Mouse (Mus musculus) hindbrain, embryonic 12.5 days (tissue): ENCODE results near the gene A730061H03Rik. TPM values are rescaled to one million over a fixed set of nuclear protein-coding genes. Genes with fewer than 3 reads are reported as not detected.

Experiments used
- polyA plus RNA-seq: library from polyadenylated mRNA; unstranded; fragments of >200 nt; fragmentation: Nextera tagmentation; extraction: Ambion mirVana; gene quantifications from 2 replicates; pipeline ENCODE4 v1.2.1, GENCODE M21; 2016

A730061H03Rik gene
- polyA plus RNA-seq, 1 experiment from 2014 or later = 0.62 TPM

Other genes with a start within 250 kb of the A730061H03Rik start
- gene Dhrs4, start 81.6 kb downstream of the A730061H03Rik start, polyA plus RNA-seq = 42.7 and 44.5 TPM in 2 replicates
- 17.0 and 18.0 TPM in 2 replicates for gene Carmil3, start 69.8 kb downstream of the A730061H03Rik start, polyA plus RNA-seq
- gene Cpne6, start 50.0 kb downstream of the A730061H03Rik start, polyA plus RNA-seq = 0.83 and 1.4 TPM in 2 replicates
- gene Nrl, start 35.4 kb downstream of the A730061H03Rik start, polyA plus RNA-seq = not detected in 2 replicates
- gene Pck2, start 20.1 kb downstream of the A730061H03Rik start, polyA plus RNA-seq = 22.3 and 23.6 TPM in 2 replicates
- gene Dcaf11, start 400 bp downstream of the A730061H03Rik start, polyA plus RNA-seq = 104 and 106 TPM in 2 replicates
- gene Fitm1, start 15.2 kb upstream of the A730061H03Rik start, polyA plus RNA-seq = 1.4 and 4.2 TPM in 2 replicates
- 132 and 133 TPM in 2 replicates for gene Psme1, start 17.7 kb upstream of the A730061H03Rik start, polyA plus RNA-seq
- gene Emc9, start 24.9 kb upstream of the A730061H03Rik start, polyA plus RNA-seq = 8.5 and 9.0 TPM in 2 replicates
- gene Psme2, start 30.7 kb upstream of the A730061H03Rik start, polyA plus RNA-seq = 201 and 234 TPM in 2 replicates
- gene Rnf31, start 31.3 kb upstream of the A730061H03Rik start, polyA plus RNA-seq = 21.2 and 23.7 TPM in 2 replicates
- gene Irf9, start 43.2 kb upstream of the A730061H03Rik start, polyA plus RNA-seq = 9.9 and 10.7 TPM in 2 replicates
- 14.9 and 15.9 TPM in 2 replicates for gene Rec8, start 57.6 kb upstream of the A730061H03Rik start, polyA plus RNA-seq
- gene Ipo4, start 75.6 kb upstream of the A730061H03Rik start, polyA plus RNA-seq = 79.0 and 91.0 TPM in 2 replicates
- 2.4 and 3.2 TPM in 2 replicates for gene Gm49378, start 77.5 kb upstream of the A730061H03Rik start, polyA plus RNA-seq
- gene Tm9sf1, start 83.4 kb upstream of the A730061H03Rik start, polyA plus RNA-seq = 69.4 and 69.8 TPM in 2 replicates
- gene Tssk4, start 89.8 kb upstream of the A730061H03Rik start, polyA plus RNA-seq = 0.50 and 0.52 TPM in 2 replicates
- gene Mdp1, start 100.1 kb upstream of the A730061H03Rik start, polyA plus RNA-seq = 63.7 and 65.4 TPM in 2 replicates
- 57.0 and 58.2 TPM in 2 replicates for gene Gmpr2, start 111.5 kb upstream of the A730061H03Rik start, polyA plus RNA-seq
- 506 and 544 TPM in 2 replicates for gene Nedd8, start 111.7 kb upstream of the A730061H03Rik start, polyA plus RNA-seq
- gene Tinf2, start 121.4 kb upstream of the A730061H03Rik start, polyA plus RNA-seq = 42.8 and 43.1 TPM in 2 replicates
- gene Tgm1, start 153.5 kb upstream of the A730061H03Rik start, polyA plus RNA-seq = 0.48 and 0.90 TPM in 2 replicates
- gene Rabggta, start 161.9 kb upstream of the A730061H03Rik start, polyA plus RNA-seq = 36.6 and 38.1 TPM in 2 replicates
- 73.2 and 75.0 TPM in 2 replicates for gene Dhrs1, start 185.3 kb upstream of the A730061H03Rik start, polyA plus RNA-seq
- gene Nop9, start 185.3 kb upstream of the A730061H03Rik start, polyA plus RNA-seq = 42.0 and 47.5 TPM in 2 replicates
- gene Cideb, start 198.1 kb upstream of the A730061H03Rik start, polyA plus RNA-seq = 0.36 and 0.56 TPM in 2 replicates
- gene Ltb4r2, start 201.0 kb upstream of the A730061H03Rik start, polyA plus RNA-seq = 0.36 and 0.57 TPM in 2 replicates
- 0.72 TPM in 1 of 2 replicates, not detected in the other for gene Ltb4r1, start 205.6 kb upstream of the A730061H03Rik start, polyA plus RNA-seq
- 15.7 and 19.5 TPM in 2 replicates for gene Adcy4, start 223.7 kb upstream of the A730061H03Rik start, polyA plus RNA-seq
- 10.8 and 13.5 TPM in 2 replicates for gene Ripk3, start 228.5 kb upstream of the A730061H03Rik start, polyA plus RNA-seq